Mouse (Mus musculus) ES-Bruce4 (cell line): ENCODE data around the gene Cyp2d40.

Experiments used
- CTCF ChIP-seq: IDR thresholded peaks from one replicate; pipeline ENCODE4 v1.8.1; 2011; ENCODE audit warnings: low read depth, low read length
- EP300 ChIP-seq: IDR thresholded peaks from 2 replicates; pipeline ENCODE4 v1.6.1; 2011; ENCODE audit warnings: low read depth, low read length; ENCODE audit not compliant: insufficient read depth

DNA sequence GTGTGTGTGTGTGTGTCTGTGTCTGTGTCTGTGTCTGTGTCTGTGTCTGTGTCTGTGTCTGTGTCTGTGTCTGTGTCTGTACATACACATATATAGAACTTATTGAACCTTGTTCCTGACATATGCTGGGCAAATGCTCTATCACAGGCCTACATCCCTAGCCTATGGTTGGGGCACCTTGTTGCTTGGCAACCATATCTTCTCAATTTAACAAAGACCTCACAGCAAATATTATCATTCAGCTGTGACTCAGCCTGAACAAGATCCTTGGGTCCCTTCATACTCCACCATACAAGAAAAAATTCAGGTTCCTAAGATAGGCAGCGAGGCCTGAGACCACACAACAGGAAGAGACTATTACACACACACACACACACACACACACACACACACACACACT is 29.5 kb upstream of the Cyp2d40 start:
- TF ChIP-seq EP300 (no peak), CTCF (no peak)
